Mouse (Mus musculus): Measurements from ENCODE around the gene Tgm4. TPM values are rescaled to one million over a fixed set of nuclear protein-coding genes. Genes with fewer than 3 reads are reported as not detected.

Tgm4 gene
- polyA plus RNA-seq (2011; ENCODE audit: insufficient read depth, insufficient read length, low replicate concordance, missing spikeins) = 0.47 TPM in 1 of 2 replicates, not detected in the other

DNA sequence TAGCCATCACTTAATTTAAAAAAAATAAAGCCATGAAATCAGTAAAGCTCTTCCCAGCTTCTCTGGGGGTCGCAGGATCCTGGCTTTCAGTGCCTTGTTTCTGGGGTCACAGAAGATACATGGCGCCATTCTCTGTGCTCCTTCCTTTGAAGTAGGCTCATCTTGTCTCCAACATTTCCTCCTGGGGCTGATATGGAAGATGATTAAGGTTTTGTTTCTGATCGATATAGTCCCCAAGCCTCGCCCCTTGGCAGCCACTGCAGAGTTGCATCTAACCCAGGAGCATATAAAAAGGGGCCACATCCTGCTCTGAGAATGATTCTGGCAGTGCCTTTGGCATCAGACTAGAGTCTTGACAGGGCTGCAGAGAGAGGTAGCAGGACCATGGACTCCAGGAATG, at the start of gene Tgm4:
Tgm4 (plus strand) TSS at position 301 of the 400 bp plus-strand sequence.
- Histone ChIP-seq H3K27ac (ENCODE audit: control insufficient read depth, insufficient read depth, low read depth, low read length, poor library complexity) (no peak within 1 kb of the TSS), H3K4me3 (replicated peaks; ENCODE audit: control insufficient read depth, low read depth, low read length) (no peak within 1 kb of the TSS), H3K4me1 (ENCODE audit: control insufficient read depth, insufficient read depth, low read length) (no peaks in the 10 kb centered on the region)
- TF ChIP-seq POLR2A (IDR thresholded peaks at IDR 0.05; ENCODE audit: borderline replicate concordance, control insufficient read depth, low read depth, low read length) = no peak
- TF ChIP-seq CTCF (IDR thresholded peaks at IDR 0.05; ENCODE audit: control insufficient read depth, insufficient read depth, low read length) = no peak
- 76% methylated on average over 4 of the region's 4 CpGs for WGBS

DNA sequence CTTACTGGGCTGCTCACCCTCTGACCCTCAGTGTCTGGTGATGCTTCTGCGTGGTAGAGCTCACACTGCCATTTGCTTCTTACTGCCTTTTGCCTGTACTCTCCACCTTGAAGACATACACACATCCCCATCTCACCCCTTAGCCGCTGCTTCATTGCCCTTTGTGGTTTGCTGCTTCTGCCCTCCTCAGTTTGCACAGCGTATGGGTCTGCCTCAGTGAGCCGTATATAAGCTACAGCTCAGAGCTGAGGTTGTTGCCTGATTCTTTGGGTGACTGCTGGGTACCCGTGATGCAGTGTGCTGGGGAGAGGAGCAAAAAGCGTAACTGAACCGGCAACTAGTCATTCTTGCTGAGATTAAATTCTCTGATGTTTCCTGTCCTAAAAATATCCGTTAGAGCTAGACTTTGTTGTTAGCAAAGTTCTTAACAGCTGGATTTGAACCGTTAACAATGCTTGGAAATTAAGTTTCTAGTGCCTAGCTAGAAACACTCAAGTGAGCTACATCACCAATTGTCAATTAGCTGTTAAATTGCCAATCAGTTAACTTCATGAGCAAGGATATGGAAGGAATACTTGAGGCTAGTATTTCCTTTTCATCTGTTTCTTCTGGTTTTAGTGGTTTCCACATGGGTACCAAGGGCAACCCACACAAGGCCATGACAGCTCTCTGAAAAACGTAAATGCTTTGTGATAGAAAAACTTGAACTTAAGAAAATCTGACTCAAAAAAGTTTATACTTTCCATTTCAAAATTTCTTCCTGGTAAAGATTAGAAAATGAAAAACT, 35.9 kb upstream of the Tgm4 start:
- Histone ChIP-seq H3K4me3 (replicated peaks; ENCODE audit: control insufficient read depth, low read depth, low read length) (no peak overlapping the region), H3K4me1 (ENCODE audit: control insufficient read depth, insufficient read depth, low read length) (no peaks in the 10 kb centered on the region; the same call in 1 of the 2 replicates), H3K27ac (ENCODE audit: control insufficient read depth, insufficient read depth, low read depth, low read length, poor library complexity) (no peak overlapping the region)
- WGBS = 34% methylated on average over 10 of the region's 10 CpGs
- TF ChIP-seq CTCF (IDR thresholded peaks at IDR 0.05; ENCODE audit: control insufficient read depth, insufficient read depth, low read length) (no peak), POLR2A (IDR thresholded peaks at IDR 0.05; ENCODE audit: borderline replicate concordance, control insufficient read depth, low read depth, low read length) (no peak)

DNA sequence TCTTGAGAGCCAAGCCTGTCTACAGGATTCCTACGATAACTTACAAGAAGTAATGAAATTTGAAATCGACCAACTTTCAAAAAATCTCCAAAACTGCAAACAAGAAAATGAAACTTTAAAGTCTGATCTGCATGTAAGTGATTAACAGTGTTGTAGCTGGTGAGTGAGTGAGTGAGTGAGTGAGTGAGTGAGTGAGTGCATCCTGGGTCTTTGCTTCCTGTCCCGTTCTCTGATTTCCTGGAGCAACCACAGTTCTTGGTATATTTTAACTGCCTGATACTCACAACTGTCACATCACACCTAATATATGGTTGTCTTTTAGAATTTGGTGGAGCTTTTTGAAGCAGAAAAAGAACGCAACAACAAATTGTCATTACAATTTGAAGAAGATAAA, 35.3 kb upstream of the Tgm4 start:
- no peak overlapping the region for H3K4me3 ChIP-seq (replicated peaks; ENCODE audit: control insufficient read depth, low read depth, low read length)
- no peaks in the 10 kb centered on the region; the same call in 1 of the 2 replicates for H3K4me1 ChIP-seq (ENCODE audit: control insufficient read depth, insufficient read depth, low read length)
- no peak for TF ChIP-seq POLR2A (IDR thresholded peaks at IDR 0.05; ENCODE audit: borderline replicate concordance, control insufficient read depth, low read depth, low read length)
- TF ChIP-seq CTCF (IDR thresholded peaks at IDR 0.05; ENCODE audit: control insufficient read depth, insufficient read depth, low read length) = no peak
- no peak overlapping the region for H3K27ac ChIP-seq (ENCODE audit: control insufficient read depth, insufficient read depth, low read depth, low read length, poor library complexity)
- 55% methylated on average over 4 of the region's 4 CpGs for WGBS

DNA sequence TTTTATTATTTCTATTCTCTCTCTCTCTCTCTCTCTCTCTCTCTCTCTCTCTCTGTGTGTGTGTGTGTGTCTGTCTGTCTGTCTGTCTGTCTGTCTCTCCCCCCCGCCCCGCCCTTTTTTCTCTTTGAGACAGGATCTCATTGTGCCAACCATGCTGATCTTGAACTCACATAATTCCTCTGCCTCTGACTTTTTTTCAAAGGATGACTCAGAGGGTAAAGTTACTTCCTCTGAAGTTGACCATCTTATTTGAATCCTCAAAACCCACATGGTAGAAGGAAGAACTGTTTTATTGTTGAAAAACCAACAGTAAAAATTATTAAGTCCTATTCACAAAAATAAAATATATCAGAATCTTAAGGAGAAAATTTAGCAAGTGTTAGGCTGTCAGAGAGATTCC, 29.8 kb upstream of the Tgm4 start:
- Histone ChIP-seq H3K4me3 (replicated peaks; ENCODE audit: control insufficient read depth, low read depth, low read length) (no peak overlapping the region), H3K4me1 (ENCODE audit: control insufficient read depth, insufficient read depth, low read length) (no peaks in the 10 kb centered on the region), H3K27ac (ENCODE audit: control insufficient read depth, insufficient read depth, low read depth, low read length, poor library complexity) (no peak overlapping the region)
- TF ChIP-seq POLR2A (IDR thresholded peaks at IDR 0.05; ENCODE audit: borderline replicate concordance, control insufficient read depth, low read depth, low read length) (no peak), CTCF (IDR thresholded peaks at IDR 0.05; ENCODE audit: control insufficient read depth, insufficient read depth, low read length) (no peak)
- 100% methylated on average over 2 of the region's 2 CpGs for WGBS

DNA sequence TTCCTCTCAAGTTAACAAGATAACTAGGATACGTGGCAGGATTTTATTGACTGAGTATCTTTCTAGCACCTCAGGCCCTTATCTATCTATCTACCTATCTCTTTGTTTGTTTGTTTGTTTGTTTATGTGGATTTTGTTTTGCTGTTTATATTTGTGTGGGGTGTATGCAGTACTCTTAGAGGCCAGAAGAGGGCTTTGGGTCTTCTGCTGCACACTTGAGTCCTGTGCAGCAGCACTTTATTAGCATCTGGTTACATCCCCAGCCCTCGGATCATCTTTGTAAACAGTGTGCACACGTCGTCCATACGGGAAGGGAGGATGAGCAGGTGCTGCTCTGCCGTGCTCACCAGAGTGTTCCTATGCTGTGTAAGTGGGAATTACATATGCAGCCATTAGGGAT, 28.5 kb upstream of the Tgm4 start:
- 90% methylated on average over 6 of the region's 6 CpGs for WGBS
- Histone ChIP-seq H3K27ac (ENCODE audit: control insufficient read depth, insufficient read depth, low read depth, low read length, poor library complexity) (no peak overlapping the region), H3K4me1 (ENCODE audit: control insufficient read depth, insufficient read depth, low read length) (no peaks in the 10 kb centered on the region), H3K4me3 (replicated peaks; ENCODE audit: control insufficient read depth, low read depth, low read length) (no peak overlapping the region)
- TF ChIP-seq CTCF (IDR thresholded peaks at IDR 0.05; ENCODE audit: control insufficient read depth, insufficient read depth, low read length) (no peak), POLR2A (IDR thresholded peaks at IDR 0.05; ENCODE audit: borderline replicate concordance, control insufficient read depth, low read depth, low read length) (no peak)

DNA sequence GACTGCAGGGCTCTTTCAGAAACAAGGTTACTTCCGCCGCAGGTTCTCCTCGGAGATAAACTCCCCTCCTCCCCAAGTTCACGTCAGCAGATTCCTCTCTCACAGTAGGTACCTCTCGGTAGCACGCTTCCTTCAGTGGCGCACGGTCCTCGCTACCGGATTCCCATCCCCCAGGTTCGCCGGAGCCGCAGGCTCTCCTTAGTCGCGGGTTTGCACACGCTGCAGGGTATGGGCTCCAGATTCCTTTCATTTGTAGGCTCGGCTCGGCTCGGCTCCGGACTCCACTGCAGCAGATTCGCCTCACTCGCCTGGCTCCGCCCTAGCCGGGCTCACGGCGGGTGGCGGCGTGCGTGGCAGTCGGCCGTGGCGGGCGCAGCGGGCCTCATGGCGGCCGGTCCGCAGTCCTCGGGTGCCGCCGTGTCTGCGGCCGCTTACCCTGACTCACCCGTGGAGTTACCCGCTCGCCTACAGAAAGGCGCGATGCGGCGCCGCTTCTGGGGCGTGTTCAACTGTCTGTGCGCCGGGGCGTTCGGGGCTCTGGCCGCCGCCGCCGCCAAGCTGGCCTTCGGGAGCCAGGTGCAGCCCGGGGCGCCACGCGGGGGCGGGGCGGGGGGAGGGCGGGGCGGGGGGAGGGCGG, 13.4 kb upstream of the Tgm4 start, which contains the start of gene Tmem42:
Tmem42 (plus strand) TSS at position 332 of the 637 bp plus-strand sequence.
- Histone ChIP-seq H3K27ac (ENCODE audit: control insufficient read depth, insufficient read depth, low read depth, low read length, poor library complexity) (peak within 1 kb of the TSS; percentile 86), H3K4me1 (ENCODE audit: control insufficient read depth, insufficient read depth, low read length) (peaks cover 1% of the 10 kb centered on the region; the same call in 1 of the 2 replicates), H3K4me3 (replicated peaks; ENCODE audit: control insufficient read depth, low read depth, low read length) (peak within 1 kb of the TSS; percentile 84)
- under 1% methylated on average over 53 of the region's 69 CpGs for whole genome bisulfite sequencing
- no peak for TF ChIP-seq CTCF (IDR thresholded peaks at IDR 0.05; ENCODE audit: control insufficient read depth, insufficient read depth, low read length)
- peak; percentile 39; the same call in 1 of the 2 replicates for TF ChIP-seq POLR2A (IDR thresholded peaks at IDR 0.05; ENCODE audit: borderline replicate concordance, control insufficient read depth, low read depth, low read length)

DNA sequence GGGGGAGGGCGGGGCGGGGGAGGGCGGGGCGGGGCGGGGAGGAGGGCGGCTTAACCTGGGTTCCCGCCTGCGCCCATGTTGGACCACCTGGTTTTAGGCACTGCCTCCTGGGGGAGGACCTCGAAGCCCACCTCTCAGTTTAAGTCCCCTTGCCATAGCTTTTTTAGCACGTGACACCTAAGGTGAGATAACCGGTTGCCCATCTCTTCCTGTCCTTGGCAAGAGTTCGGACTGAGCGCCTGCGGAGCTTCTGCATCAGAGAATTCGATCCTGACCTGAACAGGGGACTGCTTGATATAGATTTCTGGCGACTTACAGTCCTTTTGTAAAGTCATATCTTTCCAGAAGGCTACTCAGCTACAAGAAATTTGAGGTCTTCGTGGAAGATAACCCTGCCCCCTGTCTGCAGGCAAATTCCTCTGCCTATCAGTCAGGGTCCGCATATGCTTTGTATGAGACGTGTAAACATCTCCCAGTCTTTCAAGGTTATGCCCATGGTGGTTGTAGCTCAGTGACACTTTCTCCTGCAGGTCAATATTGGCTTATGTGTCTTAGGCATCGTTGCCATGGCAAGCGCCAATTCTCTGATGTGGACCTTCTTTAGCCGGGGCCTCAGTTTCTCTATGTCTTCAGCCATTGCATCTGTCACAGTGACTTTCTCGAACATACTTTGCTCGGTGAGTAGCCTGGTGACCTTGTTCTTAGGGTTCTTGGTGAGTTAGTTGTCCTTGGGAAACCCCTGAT, 12.7 kb upstream of the Tgm4 start:
- WGBS = 39% methylated on average over 16 of the region's 24 CpGs
- peaks cover 1% of the 10 kb centered on the region; the same call in 1 of the 2 replicates for H3K4me1 ChIP-seq (ENCODE audit: control insufficient read depth, insufficient read depth, low read length)
- no peak for TF ChIP-seq POLR2A (IDR thresholded peaks at IDR 0.05; ENCODE audit: borderline replicate concordance, control insufficient read depth, low read depth, low read length)
- TF ChIP-seq CTCF (IDR thresholded peaks at IDR 0.05; ENCODE audit: control insufficient read depth, insufficient read depth, low read length) = no peak
- H3K27ac ChIP-seq (ENCODE audit: control insufficient read depth, insufficient read depth, low read depth, low read length, poor library complexity) = no peak overlapping the region
- peak overlapping the region; percentile 84 for H3K4me3 ChIP-seq (replicated peaks; ENCODE audit: control insufficient read depth, low read depth, low read length)

DNA sequence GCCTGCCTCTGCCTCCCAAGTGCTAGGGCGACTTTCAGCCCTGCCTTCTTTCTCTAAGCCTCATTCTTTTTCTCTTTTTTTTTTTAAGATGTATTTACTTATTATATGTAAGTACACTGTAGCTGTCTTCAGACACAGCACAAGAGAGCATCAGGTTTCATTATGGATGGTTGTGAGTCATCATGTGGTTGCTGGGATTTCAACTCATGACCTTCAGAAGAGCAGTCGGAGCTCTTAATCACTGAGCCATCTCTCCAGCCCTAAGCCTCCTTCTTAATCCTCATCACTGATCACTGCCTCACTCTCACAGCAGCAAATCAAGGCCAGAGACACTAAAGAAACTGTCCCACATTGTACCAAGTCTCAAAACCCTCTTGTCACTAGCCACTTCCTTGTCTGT, 10.3 kb upstream of the Tgm4 start:
- WGBS = 83% methylated on average over 2 of the region's 2 CpGs

More for the DNA sequence above, 10.3 kb upstream of the Tgm4 start:
- no peak overlapping the region for H3K27ac ChIP-seq (ENCODE audit: control insufficient read depth, insufficient read depth, low read depth, low read length, poor library complexity)
- H3K4me1 ChIP-seq (ENCODE audit: control insufficient read depth, insufficient read depth, low read length) = peaks cover 1% of the 10 kb centered on the region; the same call in 1 of the 2 replicates
- TF ChIP-seq CTCF (IDR thresholded peaks at IDR 0.05; ENCODE audit: control insufficient read depth, insufficient read depth, low read length) (no peak), POLR2A (IDR thresholded peaks at IDR 0.05; ENCODE audit: borderline replicate concordance, control insufficient read depth, low read depth, low read length) (no peak)
- no peak overlapping the region for H3K4me3 ChIP-seq (replicated peaks; ENCODE audit: control insufficient read depth, low read depth, low read length)
